Mouse (Mus musculus) thymus, adult 2 months (tissue): ENCODE measurements around the gene Prss42. TPM values are rescaled to one million over a fixed set of nuclear protein-coding genes. Genes with fewer than 3 reads are reported as not detected.

ENCODE experiments used
- DNase-seq: peaks from one replicate; pipeline ENCODE4 v3.0.0; 2021
- H3K27ac ChIP-seq: fragments of 200-500 bp; 2 replicates; pipeline ENCODE4 v1.5.1; 2012; ENCODE audit warnings: low read length, control low read depth; ENCODE audit not compliant: control insufficient read depth, insufficient read depth
- H3K27me3 ChIP-seq: fragments of 200-500 bp; 2 replicates; pipeline ENCODE4 v1.6.1; 2012; ENCODE audit warnings: mild to moderate bottlenecking, low read length, moderate library complexity, mixed read lengths; ENCODE audit not compliant: control insufficient read depth, insufficient read depth
- H3K36me3 ChIP-seq: fragments of 200-500 bp; 2 replicates; pipeline ENCODE4 v1.6.1; 2012; ENCODE audit warnings: mild to moderate bottlenecking, low read length, moderate library complexity; ENCODE audit not compliant: control insufficient read depth, insufficient read depth
- H3K4me1 ChIP-seq: fragments of 200-500 bp; replicated peaks from 2 replicates; pipeline ENCODE4 v1.6.1; 2012; ENCODE audit warnings: low read length; ENCODE audit not compliant: control insufficient read depth, insufficient read depth
- H3K4me3 ChIP-seq: fragments of 200-500 bp; 2 replicates; pipeline ENCODE4 v1.5.1; 2012; ENCODE audit warnings: mild to moderate bottlenecking, low read length, control low read depth, moderate library complexity; ENCODE audit not compliant: control insufficient read depth, insufficient read depth
- CTCF ChIP-seq: fragments of 200-500 bp; IDR thresholded peaks from 2 replicates; pipeline ENCODE4 v1.5.1; 2012; ENCODE audit warnings: mild to moderate bottlenecking, control low read depth, low read length, moderate library complexity, borderline replicate concordance; ENCODE audit not compliant: control insufficient read depth, poor library complexity, insufficient read depth; ENCODE audit errors: extremely low read depth
- POLR2A ChIP-seq: fragments of 200-500 bp; IDR thresholded peaks from 2 replicates; pipeline ENCODE4 v1.6.1; 2012; ENCODE audit warnings: mild to moderate bottlenecking, low read length, control low read depth, moderate library complexity; ENCODE audit not compliant: control insufficient read depth, poor library complexity, insufficient read depth; ENCODE audit errors: extremely low read depth
- WGBS: fragments of 180-500 bp; shearing (Covaris S2); methylation state at CpG from one replicate; pipeline ENCODE4 v1.1.7; 2018; 5-methylcytosine and 5-hydroxymethylcytosine counted together
- polyA plus RNA-seq: library from polyadenylated mRNA; depleted of rRNA; stranded (reverse); fragments of >200 nt; gene quantifications from 2 replicates; pipeline ENCODE4 v1.2.3, GENCODE M21; 2012

Prss42 gene
- polyA plus RNA-seq, 1 experiment, result not detected

DNA sequence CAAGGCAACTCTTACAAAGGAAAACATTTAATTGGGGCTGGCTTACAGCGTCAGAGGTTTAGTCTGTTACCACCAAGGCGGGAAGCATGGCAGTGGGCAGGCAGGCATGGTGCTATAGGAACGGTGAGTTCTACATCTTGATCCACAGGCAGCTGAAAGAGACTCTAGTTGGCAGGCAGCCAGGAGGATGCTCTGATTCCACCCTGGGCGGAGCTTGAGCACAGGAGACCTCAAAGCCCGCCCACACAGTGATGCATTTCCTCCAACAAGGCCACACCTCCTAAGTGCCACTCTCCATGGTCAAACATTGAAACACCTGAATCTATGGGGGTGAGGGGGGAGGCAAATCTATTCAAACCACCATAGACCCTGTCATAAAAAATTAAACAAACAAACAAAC, 35.1 kb downstream of the Prss42 start:
- Histone ChIP-seq H3K27ac (no peak overlapping the region), H3K27me3 (no peaks in the 10 kb centered on the region), H3K4me3 (no peak overlapping the region), H3K36me3 (no peaks in the 10 kb centered on the region), H3K4me1 (peaks cover 4% of the 10 kb centered on the region; the same call in 1 of the 2 replicates)
- 74% methylated on average over 5 of the region's 5 CpGs for WGBS
- TF ChIP-seq CTCF, result no peak
- TF ChIP-seq POLR2A, result no peak
- DNase-seq, result no peak

DNA sequence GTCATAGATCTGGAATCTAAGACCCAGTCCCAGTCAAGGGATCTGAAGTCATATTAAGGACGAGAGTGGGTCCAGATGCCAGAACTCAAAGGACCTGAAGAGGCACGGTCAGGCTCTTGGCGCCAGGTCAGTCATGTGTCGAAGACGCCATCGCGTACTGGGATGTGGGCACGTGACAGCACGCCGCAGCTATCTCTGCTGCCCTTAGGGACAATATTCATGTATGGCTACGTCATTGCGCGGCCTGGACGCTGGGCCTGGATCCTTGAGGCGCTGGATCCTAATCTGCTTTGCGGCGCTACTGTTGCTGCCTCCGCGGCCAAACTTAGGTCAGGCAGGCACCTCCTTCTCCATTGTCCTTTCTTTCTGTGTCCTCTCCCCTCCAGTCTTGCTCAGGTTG, 36.4 kb downstream of the Prss42 start, which contains the start of gene Prss45:
Gene Prss45 (plus strand): TSS at position 178 of the 400 bp plus-strand sequence.
- no peak for DNase-seq
- Histone ChIP-seq H3K4me1 (peaks cover 4% of the 10 kb centered on the region; the same call in 1 of the 2 replicates), H3K27me3 (no peaks in the 10 kb centered on the region), H3K4me3 (no peak within 1 kb of the TSS), H3K36me3 (no peaks in the 10 kb centered on the region), H3K27ac (no peak within 1 kb of the TSS)
- 97% methylated on average over 19 of the region's 19 CpGs for WGBS
- TF ChIP-seq POLR2A (no peak), CTCF (no peak)

DNA sequence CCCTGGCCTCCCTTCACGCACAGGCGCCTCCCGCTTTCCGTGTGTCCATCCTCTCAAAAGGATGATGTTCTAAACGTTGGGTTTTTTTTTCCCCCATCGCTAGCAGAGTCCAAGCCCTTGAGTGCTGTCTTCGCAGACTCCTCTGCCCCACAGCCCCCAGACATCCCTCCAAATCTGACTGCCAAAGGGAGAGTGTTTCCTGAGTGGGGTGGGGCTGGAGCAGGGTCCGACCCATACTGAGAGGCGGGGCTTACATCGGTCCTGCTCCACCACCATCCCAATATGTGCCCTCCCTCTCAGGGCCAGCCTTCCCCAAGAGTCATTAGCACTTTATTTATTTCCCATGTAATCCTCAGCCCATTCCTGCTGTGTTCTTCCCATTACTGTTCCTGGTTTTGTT, 37.0 kb downstream of the Prss42 start:
- peaks cover 4% of the 10 kb centered on the region; the same call in 1 of the 2 replicates for H3K4me1 ChIP-seq
- no peaks in the 10 kb centered on the region for H3K36me3 ChIP-seq
- no peak overlapping the region for H3K27ac ChIP-seq
- no peaks in the 10 kb centered on the region for H3K27me3 ChIP-seq
- WGBS, result 76% methylated on average over 10 of the region's 10 CpGs
- no peak for TF ChIP-seq CTCF
- TF ChIP-seq POLR2A, result no peak
- H3K4me3 ChIP-seq, result no peak overlapping the region
- DNase-seq, result no peak

DNA sequence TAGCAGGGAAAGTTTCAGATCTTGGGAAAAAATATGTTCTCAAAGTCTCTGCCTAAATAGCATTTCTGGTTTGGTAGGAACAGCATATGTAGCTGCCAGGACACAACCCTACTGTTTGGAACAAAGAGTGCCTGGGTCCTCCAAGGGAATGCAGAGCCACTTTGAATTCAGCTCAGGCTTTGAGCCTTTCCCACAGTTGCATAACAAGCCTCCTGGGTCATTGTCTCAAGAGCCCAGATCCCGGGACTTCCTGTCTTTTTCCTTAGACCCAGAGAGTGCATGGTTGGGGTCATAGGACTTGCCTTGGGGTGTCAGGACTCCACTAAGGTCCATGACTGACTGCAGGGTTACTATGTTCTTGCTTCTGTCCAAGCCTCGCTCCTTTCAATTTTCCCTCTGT, 38.1 kb downstream of the Prss42 start:
- 79% methylated on average over 2 of the region's 2 CpGs for WGBS
- Histone ChIP-seq H3K36me3 (no peaks in the 10 kb centered on the region), H3K4me1 (peaks cover 4% of the 10 kb centered on the region; the same call in 1 of the 2 replicates), H3K4me3 (no peak overlapping the region), H3K27me3 (no peaks in the 10 kb centered on the region), H3K27ac (no peak overlapping the region)
- TF ChIP-seq CTCF, result no peak
- no peak for TF ChIP-seq POLR2A
- no peak for DNase-seq

DNA sequence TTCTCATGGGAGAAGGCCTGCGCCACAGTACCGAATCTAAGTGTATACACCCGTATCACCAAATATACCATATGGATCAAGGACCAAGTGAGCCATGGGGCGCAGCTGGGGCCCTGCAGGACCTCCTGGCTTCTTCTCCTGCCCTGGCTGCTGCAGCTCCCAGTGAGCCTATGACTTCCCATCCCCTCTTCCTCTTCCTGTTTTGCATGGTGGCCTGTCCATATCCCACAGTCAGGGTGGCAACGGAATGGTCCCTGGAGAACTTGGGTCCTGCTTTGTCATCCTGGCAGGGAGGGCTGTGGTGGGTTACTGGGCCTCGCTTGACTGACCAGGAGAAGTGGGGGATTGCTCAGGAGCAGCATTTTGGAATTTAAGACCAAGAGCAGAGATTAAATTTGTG, 42.9 kb downstream of the Prss42 start:
- Histone ChIP-seq H3K27me3 (no peaks in the 10 kb centered on the region), H3K27ac (no peak overlapping the region), H3K4me3 (no peak overlapping the region), H3K36me3 (no peaks in the 10 kb centered on the region), H3K4me1 (no peaks in the 10 kb centered on the region)
- 94% methylated on average over 6 of the region's 6 CpGs for WGBS
- TF ChIP-seq POLR2A (no peak), CTCF (no peak)
- DNase-seq, result no peak

DNA sequence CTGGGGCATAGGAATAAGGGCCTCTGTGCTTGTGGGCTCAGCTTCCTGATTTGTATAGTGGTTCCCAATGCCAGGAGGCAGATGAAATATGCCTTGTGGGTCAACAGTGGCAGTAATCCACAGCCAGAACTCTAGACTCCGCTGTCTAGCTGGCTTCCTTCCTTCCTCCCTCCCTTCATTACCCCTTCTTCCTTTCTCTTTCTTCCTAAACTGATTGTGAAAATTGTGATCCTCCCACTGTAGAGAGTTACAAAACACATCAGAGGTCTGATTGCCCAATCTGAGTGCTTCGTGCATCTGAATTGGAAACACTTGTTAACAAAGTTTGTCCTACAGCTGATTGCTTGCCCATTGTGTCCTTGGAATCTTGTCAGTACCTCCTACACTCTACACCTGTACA, 43.5 kb downstream of the Prss42 start:
- Histone ChIP-seq H3K4me3 (no peak overlapping the region), H3K27ac (no peak overlapping the region), H3K36me3 (no peaks in the 10 kb centered on the region), H3K4me1 (no peaks in the 10 kb centered on the region), H3K27me3 (no peaks in the 10 kb centered on the region)
- no peak for DNase-seq
- TF ChIP-seq CTCF, result no peak
- no peak for TF ChIP-seq POLR2A
- WGBS, result 24% methylated on average over 2 of the region's 2 CpGs

DNA sequence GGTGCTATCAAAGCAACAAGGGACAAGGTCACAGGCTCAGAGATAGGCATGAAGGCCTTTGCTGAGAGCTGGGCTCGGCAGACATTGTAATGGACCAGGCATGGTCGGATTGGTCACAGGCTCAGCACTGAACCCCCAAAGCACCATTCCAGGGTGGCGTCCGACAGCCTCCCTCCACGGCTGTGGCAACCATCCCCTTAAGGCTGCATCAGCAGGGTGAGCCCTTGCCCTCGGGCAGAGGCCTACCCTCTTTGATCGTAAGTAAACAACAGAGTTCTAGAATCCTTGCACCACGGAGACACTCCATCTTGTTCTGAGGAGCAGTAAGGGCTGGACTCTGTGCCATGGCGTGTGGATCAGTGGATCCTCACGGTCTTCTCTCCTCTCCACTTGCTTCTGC, 46.2 kb downstream of the Prss42 start, which contains the start of gene Prss46:
Gene Prss46 (plus strand): TSS at position 301 of the 400 bp plus-strand sequence.
- Histone ChIP-seq H3K4me1 (no peaks in the 10 kb centered on the region), H3K4me3 (no peak within 1 kb of the TSS), H3K36me3 (no peaks in the 10 kb centered on the region), H3K27me3 (no peaks in the 10 kb centered on the region), H3K27ac (no peak within 1 kb of the TSS)
- TF ChIP-seq CTCF, result no peak
- TF ChIP-seq POLR2A, result no peak
- 97% methylated on average over 10 of the region's 10 CpGs for WGBS
- DNase-seq, result no peak
